Mouse (Mus musculus) left cerebral cortex, adult 9 months (tissue): ENCODE measurements around the gene Gm4707.
"Not testable (repeated sequence)": the region's sequence is repeated elsewhere in the genome, so short reads cannot be mapped to it uniquely, and the experiment has no call there.

ENCODE experiments used
- DNase-seq, 2 experiments: peaks; one replicate each; pipeline ENCODE4 v3.0.0; 2022; ENCODE audit warnings: low spot score in 2 of 2

The Gm4707 gene

GRCm38 (mm10) chr17:71459818-71460217, at the start of gene Gm4707:
Gene Gm4707 (minus strand): TSS chr17:71459918.
- no peak for DNase-seq

GRCm38 (mm10) chr17:71506832-71507231, 47.1 kb upstream of the Gm4707 start:
- DNase-seq, result no peak

DNA sequence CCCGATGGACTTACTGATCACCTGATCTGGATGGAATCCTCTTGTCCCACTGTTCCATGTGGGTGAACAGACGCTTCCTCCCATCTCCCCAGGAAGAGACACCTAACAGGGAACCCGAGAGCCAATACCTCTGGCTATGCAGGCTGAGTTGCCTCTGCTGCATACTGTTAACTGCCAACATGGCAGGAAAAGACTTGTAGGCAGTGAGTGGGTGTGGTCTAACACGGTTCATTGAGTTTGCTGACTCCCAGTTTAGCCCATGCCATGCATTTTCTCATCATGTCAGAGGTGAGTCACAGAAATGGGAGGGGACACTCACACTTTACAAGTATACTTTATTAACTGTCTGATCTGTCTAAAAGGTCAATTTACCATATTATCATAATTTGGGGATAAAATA, 36.1 kb upstream of the Gm4707 start:
- no peak for DNase-seq

DNA sequence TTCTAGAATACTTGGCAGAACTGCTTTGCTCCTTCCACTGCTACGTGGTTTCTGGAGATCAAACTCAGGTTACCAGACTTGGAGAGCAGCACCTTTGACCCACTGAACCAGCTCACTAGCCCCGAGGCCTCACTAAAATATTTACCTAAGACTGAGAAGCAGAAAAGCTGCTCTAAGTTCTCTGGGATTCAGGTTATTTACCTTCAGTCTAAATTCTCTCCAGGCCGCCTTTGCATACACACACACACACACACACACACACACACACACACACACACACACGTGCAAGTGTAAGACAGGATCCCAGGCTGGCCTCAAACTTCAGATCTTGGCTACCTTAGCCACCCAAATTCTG, 31.6 kb upstream of the Gm4707 start:
- no peak for DNase-seq

- DNase-seq, result no peak
Observed at GRCm38 (mm10) chr17:71490666-71491331, 31.1 kb upstream of the Gm4707 start.

GRCm38 (mm10) chr17:71489703-71490461, 30.2 kb upstream of the Gm4707 start:
- no peak for DNase-seq

- no peak for DNase-seq
Observed at GRCm38 (mm10) chr17:71486231-71486851, 26.6 kb upstream of the Gm4707 start.

DNA sequence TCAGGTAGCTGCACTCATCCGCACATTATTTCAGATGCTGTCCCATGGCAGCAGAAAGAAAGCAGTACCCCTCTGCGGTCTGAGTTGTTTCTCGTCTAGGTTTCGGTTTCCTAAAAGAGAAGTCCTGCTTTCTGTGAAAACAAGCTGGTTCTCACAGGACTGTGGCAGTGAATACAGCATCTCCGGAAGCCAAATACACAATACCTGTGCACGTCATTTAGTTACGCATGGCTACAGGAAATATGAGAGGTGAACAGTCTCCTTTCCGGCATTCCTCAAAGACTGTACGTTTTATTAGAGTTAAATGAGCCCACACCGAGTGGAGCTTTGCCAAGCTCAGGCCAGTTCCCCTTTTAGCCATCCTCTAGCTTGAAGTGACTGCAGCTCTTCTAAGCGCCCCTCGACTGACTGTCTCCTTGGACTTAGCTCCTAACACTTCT, 26.1 kb upstream of the Gm4707 start:
- DNase-seq, result peak in 1 of 2 experiments; percentile 12

DNA sequence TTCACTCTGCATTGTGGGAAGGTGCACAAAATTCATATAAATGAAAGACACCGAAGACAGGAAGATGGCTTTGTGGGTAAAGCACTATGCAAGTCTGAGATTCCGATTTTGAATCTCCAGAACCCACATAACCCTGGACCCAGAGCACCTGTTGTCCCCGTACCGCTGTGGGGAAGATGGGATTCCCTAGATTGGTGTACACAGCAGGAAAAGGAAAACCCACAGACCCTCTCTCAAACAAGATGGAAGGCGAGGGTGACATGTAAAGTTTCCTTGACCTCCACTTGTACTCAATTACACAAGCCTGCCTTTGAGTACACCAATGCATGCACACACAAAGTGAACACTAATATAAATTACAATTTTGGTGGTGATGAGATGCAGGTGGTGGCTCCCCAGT, 25.0 kb upstream of the Gm4707 start:
- DNase-seq, result no peak

- DNase-seq, result no peak
Observed at GRCm38 (mm10) chr17:71483418-71484060, 23.8 kb upstream of the Gm4707 start.

DNA sequence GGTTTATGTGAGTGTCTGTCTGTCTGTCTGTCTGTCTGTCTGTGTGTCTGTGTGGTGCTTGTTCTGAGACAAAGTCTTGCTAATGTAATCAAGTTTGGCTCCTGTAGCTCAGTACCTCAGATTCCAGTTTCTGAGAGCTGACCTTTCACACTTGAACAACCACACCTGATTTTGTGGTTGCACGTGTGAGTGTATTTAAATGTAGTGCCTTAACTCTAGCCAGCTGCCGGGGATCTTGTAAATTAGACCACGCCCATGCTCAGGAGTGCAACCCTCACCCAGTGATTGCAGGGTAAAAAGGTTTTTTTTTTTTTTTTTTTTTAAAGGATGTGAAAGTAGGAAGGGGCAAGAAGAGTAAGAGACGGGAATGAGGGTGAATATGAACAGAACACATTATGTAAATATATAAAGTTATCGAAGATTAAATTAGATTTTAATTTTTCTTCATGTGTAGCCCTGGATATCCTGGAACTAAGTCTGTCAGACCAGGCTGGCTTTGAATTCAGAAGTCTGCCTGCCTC, 19.7 kb upstream of the Gm4707 start:
- no peak for DNase-seq

DNA sequence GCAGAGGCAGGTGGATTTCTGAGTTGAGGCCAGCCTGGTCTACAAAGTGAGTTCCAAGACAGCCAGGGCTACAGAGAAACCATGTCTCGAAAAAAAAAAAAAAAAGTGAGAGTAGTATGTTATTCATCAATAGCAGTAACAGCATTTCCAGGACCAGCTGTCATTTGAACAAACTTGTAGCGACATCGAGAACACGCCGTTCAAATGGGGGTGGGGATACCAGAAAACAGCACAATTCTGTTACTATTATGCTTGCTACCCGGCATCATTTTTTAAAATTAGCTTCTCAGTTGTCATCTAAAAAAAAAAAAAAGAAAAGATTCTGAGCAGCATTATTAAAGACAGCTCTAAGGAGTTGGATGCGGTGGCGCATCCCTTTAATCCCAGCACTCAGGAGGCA, 17.8 kb upstream of the Gm4707 start:
- DNase-seq, result no peak

DNA sequence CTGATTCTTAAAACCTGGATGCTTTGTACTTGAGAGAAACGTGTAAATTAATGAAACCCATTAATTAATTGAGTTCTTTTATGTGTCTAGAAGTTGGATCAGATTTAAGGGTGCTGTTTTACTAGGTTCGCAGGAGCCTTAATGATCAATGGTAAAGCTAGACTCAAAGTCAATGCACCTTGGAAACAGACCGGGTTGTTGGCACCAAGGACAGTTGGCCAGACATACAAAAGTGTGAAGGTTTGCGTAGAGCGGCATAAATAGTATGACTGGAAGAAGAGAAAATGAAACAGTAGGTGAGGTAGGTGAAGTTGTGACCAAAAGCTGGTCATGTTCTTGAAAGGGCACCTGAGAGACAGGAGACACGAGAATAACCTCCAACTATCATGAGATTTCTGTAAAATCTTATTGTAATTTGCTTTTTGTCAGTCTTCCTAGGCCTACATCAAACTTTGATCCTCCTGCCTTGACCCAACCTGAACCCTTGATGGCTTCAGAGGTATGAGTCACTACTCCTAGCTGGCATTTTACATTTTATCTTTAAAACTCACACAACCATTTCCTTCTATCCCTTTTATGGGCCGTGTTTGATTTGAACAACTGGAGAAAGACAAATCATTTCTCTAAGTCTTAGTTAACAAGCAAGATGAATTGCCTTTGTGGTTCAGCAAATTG, 16.8 kb upstream of the Gm4707 start:
- no peak for DNase-seq

- peak; percentile 58 to 71 for DNase-seq
Observed at GRCm38 (mm10) chr17:71475705-71476089, 16.0 kb upstream of the Gm4707 start.

DNA sequence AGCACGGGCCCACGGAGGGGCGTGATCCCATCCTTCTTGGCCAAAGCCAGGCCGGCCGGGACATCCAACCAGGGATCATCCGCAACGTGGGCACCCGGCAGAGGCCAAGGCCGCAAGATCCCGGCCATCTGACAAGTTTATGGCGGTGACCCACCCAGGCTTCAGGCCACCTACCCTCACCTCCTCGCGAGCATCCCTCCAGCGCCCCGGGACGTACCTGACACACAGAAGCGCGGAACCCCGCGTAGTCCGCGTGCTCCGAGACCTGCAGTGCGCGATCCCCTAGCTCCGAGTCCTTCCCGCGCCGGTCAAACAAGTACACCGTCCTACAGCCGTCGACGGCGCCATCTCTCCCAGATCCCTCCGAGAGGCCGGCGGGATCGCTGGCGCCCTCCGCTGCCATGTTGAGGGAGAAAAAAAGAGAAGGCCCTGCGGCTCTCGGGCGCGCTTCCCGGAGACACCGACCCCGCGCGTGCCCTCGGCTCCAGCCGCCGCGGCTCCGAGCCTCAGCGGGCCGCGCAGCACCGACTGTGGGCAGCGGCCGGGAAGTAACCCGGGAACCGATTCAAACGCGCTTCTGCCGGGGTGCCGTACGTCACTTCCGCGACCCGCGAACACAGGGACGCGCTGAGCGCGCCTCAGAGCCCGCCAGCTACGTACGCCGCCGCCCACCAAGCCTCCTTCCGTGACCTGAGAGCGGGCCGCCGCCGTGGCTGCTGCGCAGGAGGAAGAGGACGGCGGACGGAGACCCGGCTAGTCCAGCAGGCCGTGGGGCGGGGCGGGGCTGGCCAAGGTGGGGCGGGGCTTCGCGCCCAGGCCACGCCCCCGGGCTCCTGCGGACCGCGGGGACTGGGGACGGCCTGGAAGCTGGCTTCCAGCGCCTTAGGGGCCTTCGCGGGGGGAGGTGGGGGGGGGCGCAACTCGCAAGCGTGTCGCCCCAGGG, 15.3 kb upstream of the Gm4707 start, which contains the start of gene Smchd1:
TSS of gene Smchd1 (minus strand) at position 582 of the 943 bp plus-strand sequence.
- DNase-seq, result peak; percentile 85 to 92

GRCm38 (mm10) chr17:71474128-71474527, 14.4 kb upstream of the Gm4707 start:
- no peak for DNase-seq

- DNase-seq, result no peak
Observed at GRCm38 (mm10) chr17:71471261-71471660, 11.5 kb upstream of the Gm4707 start.

DNA sequence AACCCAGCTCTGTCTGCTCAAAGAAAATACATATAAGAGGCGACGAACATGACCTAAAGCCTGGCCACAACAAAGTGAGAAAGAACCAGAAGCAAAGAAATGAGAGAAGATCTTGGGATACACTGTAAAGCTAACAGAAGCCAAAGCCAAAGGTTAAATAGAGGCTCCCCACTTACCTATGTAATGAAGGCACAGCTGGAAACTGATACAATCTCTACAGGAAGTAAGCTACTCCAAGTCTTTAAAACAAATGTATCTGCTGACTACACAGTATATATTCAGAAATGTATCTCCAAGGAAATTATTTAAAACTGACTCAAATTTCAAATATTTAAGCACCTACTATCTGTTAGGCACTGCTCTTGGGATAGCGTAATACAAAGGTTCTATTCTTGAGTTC, 594 bp upstream of the Gm4707 start:
- no peak for DNase-seq

DNA sequence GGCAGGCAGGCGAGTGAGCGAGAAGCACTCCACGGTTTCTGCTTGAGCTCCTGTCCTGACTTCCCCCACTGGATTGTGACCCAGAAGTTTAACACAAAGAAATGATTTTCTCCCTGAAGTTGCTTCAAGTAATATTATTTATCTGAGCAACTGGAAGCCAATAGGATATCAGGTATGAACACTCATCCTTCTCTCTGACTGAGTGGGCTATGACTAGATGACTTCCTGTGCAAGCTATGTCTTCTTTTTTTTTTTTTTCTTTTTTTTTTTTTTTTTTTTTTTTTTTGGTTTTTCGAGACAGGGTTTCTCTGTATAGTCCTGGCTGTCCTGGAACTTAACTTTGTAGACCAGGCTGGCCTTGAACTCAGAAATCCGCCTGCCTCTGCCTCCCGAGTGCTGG, 2.4 kb downstream of the Gm4707 start:
- DNase-seq, result not testable (repeated sequence)

- DNase-seq, result no peak
Observed at GRCm38 (mm10) chr17:71445191-71445590, 14.5 kb downstream of the Gm4707 start.
